Mouse (Mus musculus) stomach, embryonic 16.5 days (tissue): ENCODE data around the gene Ctrb1. TPM values are rescaled to one million over a fixed set of nuclear protein-coding genes. Genes with fewer than 3 reads are reported as not detected.

Experiments used
- ATAC-seq: fragments of 200-750 bp; cut with Nextera tagmentation; 2 replicates; pipeline ENCODE4 v1.8.0; 2017; ENCODE audit warnings: moderate number of reproducible peaks, moderate TSS enrichment; ENCODE audit not compliant: insufficient read depth, low FRiP score
- H3K27ac ChIP-seq: fragments of 300-500 bp; sonication (generic); 2 replicates; pipeline ENCODE4 v1.5.1; 2014; ENCODE audit warnings: low read length
- H3K27me3 ChIP-seq: fragments of 300-500 bp; sonication (generic); 2 replicates; pipeline ENCODE4 v1.6.1; 2014; ENCODE audit warnings: low read length, control low read depth, mixed read lengths; ENCODE audit not compliant: control insufficient read depth, insufficient read depth
- H3K36me3 ChIP-seq: fragments of 300-500 bp; sonication (generic); 2 replicates; pipeline ENCODE4 v1.6.1; 2014; ENCODE audit warnings: low read length; ENCODE audit not compliant: control insufficient read depth, insufficient read depth
- H3K4me1 ChIP-seq: fragments of 300-500 bp; sonication (generic); 2 replicates; pipeline ENCODE4 v1.6.1; 2014; ENCODE audit warnings: low read length, control low read depth, mixed read lengths; ENCODE audit not compliant: control insufficient read depth, insufficient read depth
- H3K4me2 ChIP-seq: fragments of 300-500 bp; sonication (generic); 2 replicates; pipeline ENCODE4 v1.6.1; 2014; ENCODE audit warnings: low read depth, low read length, mixed read lengths
- H3K4me3 ChIP-seq: fragments of 300-500 bp; sonication (generic); replicated peaks from 2 replicates; pipeline ENCODE4 v1.5.1; 2014; ENCODE audit warnings: mild to moderate bottlenecking, low read length
- H3K9ac ChIP-seq: fragments of 300-500 bp; sonication (generic); 2 replicates; pipeline ENCODE4 v1.6.1; 2014; ENCODE audit warnings: low read length
- H3K9me3 ChIP-seq: fragments of 300-500 bp; sonication (generic); replicated peaks from 2 replicates; pipeline ENCODE4 v1.6.1; 2016; ENCODE audit warnings: low read length, control low read depth; ENCODE audit not compliant: control insufficient read depth
- WGBS: fragments of 180-500 bp; shearing (Covaris S2); extraction: QIAGEN DNeasy Blood & Tissue Kit; methylation state at CpG from one replicate; pipeline ENCODE4 v1.1.7; 2014; 5-methylcytosine and 5-hydroxymethylcytosine counted together
- polyA plus RNA-seq: library from polyadenylated mRNA; unstranded; fragments of >200 nt; fragmentation: Nextera tagmentation; extraction: Ambion mirVana; gene quantifications from 2 replicates; pipeline ENCODE4 v1.2.1, GENCODE M21; 2015

Gene Ctrb1
- polyA plus RNA-seq, 1 experiment from 2014 or later: 3,754 TPM

DNA sequence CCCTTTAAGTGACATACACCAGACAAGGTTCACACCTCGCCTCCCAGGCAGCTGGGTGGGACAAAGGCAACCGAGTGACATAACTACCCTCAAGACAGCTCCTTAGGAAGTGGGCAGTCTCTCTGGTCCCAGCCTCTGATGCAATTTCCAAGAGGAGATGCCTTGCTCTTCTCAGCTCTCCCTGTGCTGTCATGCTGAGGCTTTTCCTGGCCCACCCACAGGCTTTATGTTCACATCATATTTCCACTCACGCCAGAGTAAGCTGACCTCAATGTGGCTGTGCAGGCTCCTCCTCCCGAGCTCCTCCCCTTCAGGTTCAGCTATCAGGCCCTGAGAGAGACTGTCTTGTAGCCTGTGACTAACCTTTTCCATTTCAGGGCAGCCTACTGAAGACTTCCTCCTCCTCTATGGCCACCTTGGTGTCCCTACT, 29.3 kb upstream of the Ctrb1 start:
- H3K9ac ChIP-seq: no peak overlapping the region
- peaks cover 7% of the 10 kb centered on the region for H3K36me3 ChIP-seq
- WGBS: 49% methylated on average over 4 of the region's 4 CpGs
- no peaks in the 10 kb centered on the region for H3K27me3 ChIP-seq
- no peaks in the 10 kb centered on the region for H3K9me3 ChIP-seq
- H3K4me2 ChIP-seq: no peak overlapping the region
- no peak for ATAC-seq
- H3K27ac ChIP-seq: peak overlapping the region; percentile 14; the same call in 1 of the 2 replicates
- no peak overlapping the region for H3K4me3 ChIP-seq
- H3K4me1 ChIP-seq: peaks cover 40% of the 10 kb centered on the region

DNA sequence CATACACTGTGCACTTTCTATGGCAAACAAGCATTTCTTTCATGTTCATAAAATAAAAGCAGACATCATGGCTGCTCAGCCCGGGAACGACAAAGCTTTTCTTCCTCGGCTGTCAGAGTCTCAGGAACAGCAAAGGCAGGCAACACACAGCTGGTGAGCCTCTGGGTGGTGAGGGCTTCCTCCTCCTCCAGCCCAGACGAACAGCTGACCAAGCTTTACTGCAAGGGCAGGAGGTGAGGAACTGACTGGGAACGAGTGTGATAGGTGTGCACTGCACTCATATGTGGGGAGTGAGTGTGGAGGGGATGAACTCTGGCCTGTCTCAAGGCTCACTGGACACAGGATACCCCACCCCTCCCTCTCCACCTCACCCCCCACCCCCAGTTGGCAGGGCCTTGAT, 28.1 kb upstream of the Ctrb1 start:
- H3K27me3 ChIP-seq: no peaks in the 10 kb centered on the region
- no peak overlapping the region for H3K4me3 ChIP-seq
- H3K9me3 ChIP-seq: no peaks in the 10 kb centered on the region
- H3K4me1 ChIP-seq: peaks cover 34% of the 10 kb centered on the region
- peaks cover 10% of the 10 kb centered on the region for H3K36me3 ChIP-seq
- 31% methylated on average over 5 of the region's 5 CpGs for WGBS
- ATAC-seq: no peak
- no peak overlapping the region for H3K9ac ChIP-seq
- H3K27ac ChIP-seq: peak overlapping the region; percentile 97
- no peak overlapping the region for H3K4me2 ChIP-seq

DNA sequence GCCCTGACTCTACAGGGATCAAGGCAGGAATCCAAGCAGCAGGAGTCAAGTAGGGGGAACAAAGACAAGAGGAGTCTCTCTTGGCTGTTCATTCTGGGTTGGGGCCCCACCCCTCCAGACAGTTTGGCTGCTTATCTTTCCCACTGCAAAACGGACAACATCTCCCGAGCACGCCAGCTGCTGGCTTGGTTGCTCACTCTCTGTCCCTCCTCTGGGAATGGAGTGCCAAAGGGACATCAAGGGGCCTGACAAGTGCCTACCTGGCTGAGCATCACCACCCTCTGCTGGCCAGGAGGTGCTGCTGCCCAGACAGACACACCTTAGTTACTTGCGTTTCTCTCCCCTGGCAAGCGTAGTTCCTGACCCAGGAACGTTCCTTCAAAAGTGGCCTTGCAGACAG, 27.1 kb upstream of the Ctrb1 start:
- Histone ChIP-seq H3K9me3 (no peaks in the 10 kb centered on the region), H3K36me3 (peaks cover 21% of the 10 kb centered on the region), H3K4me1 (peaks cover 32% of the 10 kb centered on the region), H3K4me3 (no peak overlapping the region), H3K9ac (peak overlapping the region; percentile 75), H3K27ac (peak overlapping the region; percentile 97), H3K27me3 (no peaks in the 10 kb centered on the region), H3K4me2 (peak overlapping the region; percentile 43; the same call in 1 of the 2 replicates)
- ATAC-seq: peak; percentile 5; the same call in 1 of the 2 replicates
- 48% methylated on average over 6 of the region's 6 CpGs for WGBS

DNA sequence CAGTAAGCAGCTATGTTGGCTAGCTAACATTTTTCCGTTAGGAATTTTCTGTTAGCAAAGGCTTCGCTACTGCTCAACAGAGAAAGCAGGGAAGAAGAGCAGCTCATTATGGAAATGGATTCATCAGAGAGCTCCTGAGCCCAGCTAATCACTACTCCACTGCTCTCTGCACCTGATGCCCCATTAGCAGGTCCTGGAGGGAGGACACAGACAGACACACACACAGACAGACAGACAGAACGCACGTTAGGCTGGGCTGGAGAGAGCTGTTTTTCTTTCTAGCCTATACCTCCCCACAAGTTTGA, 26.6 kb upstream of the Ctrb1 start:
- WGBS: 72% methylated on average over 4 of the region's 4 CpGs
- ATAC-seq: no peak

DNA sequence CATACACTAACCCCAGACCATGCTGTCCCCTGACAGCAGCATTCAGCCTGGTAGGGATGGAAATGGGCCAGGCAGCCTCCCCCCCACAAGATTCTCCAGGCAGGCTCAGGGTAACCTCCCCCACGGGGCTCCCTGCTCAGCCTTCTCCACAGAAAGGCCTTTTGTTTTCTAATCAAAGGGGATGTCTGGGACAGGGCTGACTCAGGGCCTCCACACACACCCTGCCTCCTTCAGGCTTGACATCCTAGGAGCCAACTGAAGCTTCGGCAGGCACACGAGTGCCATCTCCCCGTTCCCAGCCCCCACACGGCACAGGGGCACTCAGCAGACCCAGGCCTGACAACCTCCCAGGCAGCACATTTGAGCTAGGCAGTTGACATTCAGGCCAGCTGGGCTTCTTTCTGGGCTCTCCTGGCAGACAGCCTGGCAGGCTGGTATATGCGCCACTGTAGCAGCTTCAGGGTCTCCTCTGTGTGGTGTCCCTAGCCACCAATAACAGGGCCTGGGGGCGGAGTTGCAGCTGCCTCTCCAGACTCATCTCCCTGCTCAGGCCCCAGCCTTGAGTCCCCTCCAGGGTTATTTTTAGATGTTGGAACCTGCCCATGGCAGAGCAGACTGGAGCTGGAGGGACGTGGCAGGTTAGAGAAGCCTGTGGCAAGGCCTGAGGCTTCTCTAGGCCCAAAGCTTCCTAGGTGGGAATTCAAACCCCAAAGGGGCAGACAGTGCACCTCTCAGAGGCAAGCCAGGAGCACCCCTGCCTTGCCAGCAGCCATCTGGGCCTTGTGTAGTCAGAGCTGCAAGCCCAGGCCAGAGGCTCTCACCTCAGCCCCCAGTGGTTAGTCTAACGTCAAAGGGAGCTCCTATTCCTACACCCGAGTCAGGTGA, 26.0 kb upstream of the Ctrb1 start:
- Histone ChIP-seq H3K27me3 (no peaks in the 10 kb centered on the region), H3K4me2 (peak overlapping the region; percentile 43), H3K36me3 (peaks cover 22% of the 10 kb centered on the region), H3K4me3 (no peak overlapping the region), H3K27ac (peak overlapping the region; percentile 97), H3K9me3 (no peaks in the 10 kb centered on the region), H3K9ac (peak overlapping the region; percentile 75), H3K4me1 (peaks cover 32% of the 10 kb centered on the region)
- ATAC-seq: peak; percentile 76
- 48% methylated on average over 10 of the region's 10 CpGs for WGBS

More for the DNA sequence above, 26.6 kb upstream of the Ctrb1 start:
- H3K27me3 ChIP-seq: no peaks in the 10 kb centered on the region
- H3K4me1 ChIP-seq: peaks cover 32% of the 10 kb centered on the region
- H3K9ac ChIP-seq: peak overlapping the region; percentile 75
- H3K4me3 ChIP-seq: no peak overlapping the region
- peaks cover 22% of the 10 kb centered on the region for H3K36me3 ChIP-seq
- H3K27ac ChIP-seq: peak overlapping the region; percentile 97
- peak overlapping the region; percentile 43 for H3K4me2 ChIP-seq
- no peaks in the 10 kb centered on the region for H3K9me3 ChIP-seq

DNA sequence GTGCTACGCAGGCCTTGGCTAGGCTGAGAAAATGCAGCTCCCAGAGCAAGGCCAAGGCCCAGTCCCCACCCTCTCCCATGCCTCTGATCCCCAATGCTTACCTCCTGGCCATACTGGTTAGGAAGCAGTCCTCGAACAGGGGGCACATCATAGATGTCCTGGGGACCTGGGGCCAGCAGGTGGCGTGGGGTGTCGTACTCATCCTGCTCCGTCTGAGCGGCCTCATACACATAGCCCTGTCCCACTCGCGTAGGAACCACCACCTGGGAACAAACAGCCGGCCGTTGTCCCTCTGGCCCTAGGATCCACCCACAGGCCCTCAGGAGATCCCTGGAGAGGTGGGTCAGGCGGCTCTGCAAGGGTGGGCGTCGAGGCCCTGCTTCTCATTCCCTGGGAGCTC, 24.7 kb upstream of the Ctrb1 start:
- H3K36me3 ChIP-seq: peaks cover 27% of the 10 kb centered on the region
- 85% methylated on average over 13 of the region's 13 CpGs for WGBS
- no peak overlapping the region for H3K4me3 ChIP-seq

DNA sequence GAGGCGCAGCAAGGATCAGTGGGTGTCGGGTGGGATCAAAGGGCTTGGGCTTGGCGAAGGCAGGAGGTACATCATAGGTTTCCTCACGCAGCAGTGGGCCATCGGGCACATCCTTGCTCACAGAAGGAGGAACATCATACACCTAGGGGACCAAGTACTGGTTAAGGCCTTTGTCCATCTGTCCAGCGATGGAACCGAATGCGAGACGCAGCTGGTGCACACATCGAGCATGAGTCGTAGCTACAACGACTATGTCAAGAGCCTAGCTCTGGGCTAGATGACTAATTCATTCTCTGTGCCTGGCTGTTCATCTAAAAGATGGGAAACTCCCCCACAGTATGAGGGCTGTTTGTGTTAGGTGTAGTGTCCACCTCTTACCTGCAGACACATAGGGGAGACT, 23.5 kb upstream of the Ctrb1 start:
- H3K4me3 ChIP-seq: no peak overlapping the region
- H3K4me2 ChIP-seq: no peak overlapping the region
- no peaks in the 10 kb centered on the region for H3K9me3 ChIP-seq
- H3K27ac ChIP-seq: no peak overlapping the region
- ATAC-seq: no peak
- H3K36me3 ChIP-seq: peaks cover 27% of the 10 kb centered on the region
- H3K4me1 ChIP-seq: peaks cover 29% of the 10 kb centered on the region
- H3K27me3 ChIP-seq: no peaks in the 10 kb centered on the region
- H3K9ac ChIP-seq: no peak overlapping the region
- WGBS: 93% methylated on average over 12 of the region's 12 CpGs

More for the DNA sequence above, 24.7 kb upstream of the Ctrb1 start:
- Histone ChIP-seq H3K9me3 (no peaks in the 10 kb centered on the region), H3K27me3 (no peaks in the 10 kb centered on the region), H3K4me1 (peaks cover 32% of the 10 kb centered on the region), H3K9ac (no peak overlapping the region), H3K4me2 (no peak overlapping the region), H3K27ac (peak overlapping the region; percentile 97; the same call in 1 of the 2 replicates)
- ATAC-seq: no peak

DNA sequence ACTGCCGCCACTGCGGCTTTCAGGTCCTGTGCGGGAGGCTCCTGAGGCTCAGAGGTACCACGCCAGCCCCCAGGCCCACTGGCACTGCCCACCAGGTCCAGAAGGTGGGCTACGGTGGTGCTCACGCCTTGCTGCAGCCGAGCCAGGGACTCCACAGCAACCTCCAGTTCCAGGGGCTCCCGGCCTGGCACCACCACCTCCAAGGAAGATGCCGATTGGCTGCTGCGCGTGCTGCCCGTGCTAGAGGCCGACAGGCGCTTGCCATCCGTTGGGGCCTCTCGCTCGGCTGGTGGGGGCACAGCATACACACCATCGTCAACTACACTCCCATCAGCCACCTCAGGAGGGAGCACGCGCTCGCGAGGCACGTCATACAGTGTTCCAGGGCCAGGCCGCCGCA, 23.0 kb upstream of the Ctrb1 start:
- WGBS: 91% methylated on average over 25 of the region's 25 CpGs
- Histone ChIP-seq H3K4me3 (no peak overlapping the region), H3K4me1 (peaks cover 27% of the 10 kb centered on the region), H3K4me2 (no peak overlapping the region), H3K27ac (no peak overlapping the region), H3K9ac (no peak overlapping the region), H3K9me3 (no peaks in the 10 kb centered on the region), H3K27me3 (no peaks in the 10 kb centered on the region), H3K36me3 (peaks cover 27% of the 10 kb centered on the region)
- no peak for ATAC-seq

DNA sequence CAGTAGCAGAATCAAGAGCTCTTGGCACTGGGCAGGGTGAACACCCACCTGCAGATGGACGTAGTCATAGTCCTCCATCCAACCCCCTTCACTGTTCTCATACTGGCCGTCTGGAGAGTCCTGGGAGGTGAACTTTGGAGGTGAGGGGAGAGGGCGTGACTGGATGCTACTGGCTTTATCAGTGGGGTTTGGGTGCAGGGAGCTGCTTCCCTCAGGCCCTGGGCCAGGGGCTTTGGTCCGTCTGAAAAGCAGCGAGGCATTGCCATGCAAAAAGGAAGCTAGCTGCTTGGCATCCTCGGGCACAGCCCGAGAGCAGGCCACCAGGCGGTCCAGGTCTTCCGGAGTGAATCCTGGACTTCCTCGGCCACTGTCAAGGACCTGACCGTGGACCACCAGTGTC, 22.5 kb upstream of the Ctrb1 start:
- Histone ChIP-seq H3K4me2 (no peak overlapping the region), H3K27me3 (no peaks in the 10 kb centered on the region), H3K4me3 (no peak overlapping the region), H3K27ac (no peak overlapping the region), H3K36me3 (peaks cover 27% of the 10 kb centered on the region), H3K9me3 (no peaks in the 10 kb centered on the region), H3K9ac (no peak overlapping the region), H3K4me1 (peaks cover 25% of the 10 kb centered on the region)
- ATAC-seq: no peak
- WGBS: 89% methylated on average over 11 of the region's 11 CpGs
